Mouse (Mus musculus): ENCODE measurements at regions not wholly inside any gene's neighbourhood (a gene's known extent, or its start where the extent isn't known, plus 50 kb on each side); places are given as distances from the start of the nearest gene placed in this dataset.

DNA sequence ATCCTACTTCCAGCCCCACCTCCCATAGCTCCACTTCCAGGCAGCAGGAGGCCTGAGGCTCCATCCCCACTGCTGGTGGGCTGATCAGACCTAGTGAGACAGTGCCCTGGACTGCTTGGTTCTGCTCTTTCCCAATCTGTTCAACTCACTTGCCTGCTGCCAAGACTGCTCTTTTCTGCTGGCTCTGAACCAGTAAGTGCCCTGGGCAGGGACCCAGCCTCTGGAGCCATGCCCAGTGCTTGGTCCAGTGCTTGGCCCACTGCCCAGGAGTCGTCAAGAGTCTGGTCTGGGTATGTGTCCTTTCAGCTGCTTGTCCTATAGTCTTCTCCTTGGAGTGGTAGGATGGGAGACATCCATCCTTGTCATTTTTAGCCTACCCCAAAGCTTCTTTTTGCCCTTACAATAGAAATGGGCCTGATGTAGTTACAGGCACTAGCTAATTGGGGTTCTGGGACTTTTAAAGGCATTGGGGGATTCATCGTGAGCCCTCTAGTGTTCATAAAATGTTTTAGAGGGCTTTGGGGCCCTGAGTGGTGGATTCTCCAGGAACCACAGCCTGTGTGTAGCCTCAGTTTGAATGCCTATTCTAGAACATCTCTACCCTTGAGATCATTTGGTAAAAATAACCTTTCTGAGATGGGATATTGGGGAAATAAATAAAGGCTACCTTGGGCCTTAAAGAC, 94.7 kb upstream of the Ssbp2 start:
- no peak overlapping the region for H3K4me2 ChIP-seq (ENCODE audit: low read depth, low read length)
- no peak overlapping the region for H3K4me3 ChIP-seq (ENCODE audit: low read depth, low read length)
- H3K36me3 ChIP-seq (ENCODE audit: control insufficient read depth, insufficient read depth) = no peaks in the 10 kb centered on the region
- H3K27ac ChIP-seq (ENCODE audit: low read length) = no peak overlapping the region
- no peaks in the 10 kb centered on the region for H3K27me3 ChIP-seq (ENCODE audit: control insufficient read depth, insufficient read depth, low read depth, low read length)
- no peak overlapping the region for H3K9ac ChIP-seq (ENCODE audit: low read depth, low read length)
- 55% methylated on average over 2 of the region's 2 CpGs for WGBS (ENCODE audit: insufficient replicate concordance)
- H3K4me1 ChIP-seq (ENCODE audit: control insufficient read depth, low read depth, low read length) = peaks cover 3% of the 10 kb centered on the region; the same call in 1 of the 2 replicates
- no peaks in the 10 kb centered on the region for H3K9me3 ChIP-seq (replicated peaks; ENCODE audit: control insufficient read depth, low read length)
- ATAC-seq (ENCODE audit: low read depth) = 0 out of 2 replicates have a peak, but pooled peaks have one; percentile 21

DNA sequence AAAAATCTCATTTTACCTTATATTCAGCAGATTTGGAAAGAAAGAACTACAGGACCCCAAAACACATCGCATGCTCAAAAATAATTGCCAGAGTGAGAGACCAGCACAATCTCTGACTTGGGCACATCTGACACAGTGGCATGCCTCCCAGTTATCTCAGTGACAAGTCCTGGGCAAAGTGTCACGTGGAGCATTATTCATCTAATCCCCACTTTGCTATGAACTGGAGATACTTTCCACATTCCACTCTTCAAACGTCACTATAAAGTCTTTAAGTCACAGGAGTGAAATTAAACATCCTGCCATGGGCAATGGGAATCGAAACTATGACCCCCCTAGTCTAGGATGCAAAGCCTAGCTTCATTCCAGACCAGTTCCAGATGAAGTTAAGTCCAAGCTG, 93.5 kb upstream of the Ssbp2 start:
- Histone ChIP-seq H3K4me2 (ENCODE audit: low read depth, low read length) (no peak overlapping the region), H3K27me3 (ENCODE audit: control insufficient read depth, insufficient read depth, low read depth, low read length) (no peaks in the 10 kb centered on the region), H3K9me3 (replicated peaks; ENCODE audit: control insufficient read depth, low read length) (no peaks in the 10 kb centered on the region), H3K4me1 (ENCODE audit: control insufficient read depth, low read depth, low read length) (peaks cover 10% of the 10 kb centered on the region), H3K36me3 (ENCODE audit: control insufficient read depth, insufficient read depth) (no peaks in the 10 kb centered on the region), H3K27ac (ENCODE audit: low read length) (no peak overlapping the region), H3K9ac (ENCODE audit: low read depth, low read length) (no peak overlapping the region), H3K4me3 (ENCODE audit: low read depth, low read length) (no peak overlapping the region)
- WGBS (ENCODE audit: insufficient replicate concordance) = 57% methylated on average over 4 of the region's 4 CpGs
- no peak for ATAC-seq (ENCODE audit: low read depth)

DNA sequence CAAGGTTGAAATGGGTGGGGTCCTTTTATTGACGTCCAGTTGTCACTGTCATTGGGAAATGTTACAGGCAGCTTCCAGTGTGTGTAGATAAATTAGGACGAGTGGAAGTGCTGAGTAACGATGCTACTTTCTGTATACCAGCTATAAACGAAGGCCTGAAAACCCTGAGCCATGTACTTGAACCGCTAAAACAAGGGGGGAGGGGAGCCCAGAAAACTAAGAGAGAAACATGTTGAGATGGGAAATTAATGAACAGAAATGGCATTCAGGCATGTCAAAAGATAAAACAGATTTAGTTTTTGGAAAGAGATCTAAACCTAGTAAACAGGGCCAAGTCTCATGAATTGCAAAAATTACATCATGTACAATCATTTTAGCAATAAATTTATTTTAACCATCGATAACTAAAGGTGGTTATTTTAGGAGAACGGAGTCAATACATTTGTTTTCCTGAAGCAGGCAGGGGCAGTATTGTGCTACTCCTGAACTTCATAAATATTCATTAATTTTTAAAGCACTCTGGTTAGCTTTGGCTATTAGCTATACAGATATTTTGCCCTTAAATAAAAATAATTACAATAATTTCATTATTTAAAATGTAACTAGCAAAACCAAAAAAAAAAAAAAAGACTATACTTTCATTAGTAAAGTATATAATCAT, 92.1 kb upstream of the Ssbp2 start:
- no peak overlapping the region for H3K9ac ChIP-seq (ENCODE audit: low read depth, low read length)
- H3K9me3 ChIP-seq (replicated peaks; ENCODE audit: control insufficient read depth, low read length) = no peaks in the 10 kb centered on the region
- H3K27me3 ChIP-seq (ENCODE audit: control insufficient read depth, insufficient read depth, low read depth, low read length) = no peaks in the 10 kb centered on the region
- no peaks in the 10 kb centered on the region for H3K36me3 ChIP-seq (ENCODE audit: control insufficient read depth, insufficient read depth)
- peaks cover 22% of the 10 kb centered on the region for H3K4me1 ChIP-seq (ENCODE audit: control insufficient read depth, low read depth, low read length)
- WGBS (ENCODE audit: insufficient replicate concordance) = 38% methylated on average over 7 of the region's 7 CpGs
- no peak overlapping the region for H3K4me2 ChIP-seq (ENCODE audit: low read depth, low read length)
- no peak overlapping the region for H3K27ac ChIP-seq (ENCODE audit: low read length)
- no peak for ATAC-seq (ENCODE audit: low read depth)
- H3K4me3 ChIP-seq (ENCODE audit: low read depth, low read length) = no peak overlapping the region

DNA sequence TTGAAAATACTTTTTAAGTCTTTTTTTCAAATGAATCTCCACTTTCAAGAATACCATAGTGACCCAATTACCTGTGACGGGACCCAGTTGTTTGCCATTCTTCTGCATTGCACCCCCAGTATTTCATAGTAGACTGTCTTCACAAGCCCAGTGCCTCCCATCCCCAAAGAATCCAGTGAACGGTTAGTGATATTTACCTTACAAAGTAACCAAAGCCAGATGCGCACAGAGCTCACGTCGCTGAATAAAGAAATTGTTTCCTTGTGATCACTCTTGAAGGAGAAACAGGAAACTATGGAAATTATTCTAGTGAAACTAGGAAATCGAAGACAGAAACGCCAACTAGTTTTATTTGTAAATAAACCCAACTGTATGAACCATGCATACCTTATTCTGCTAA, 91.4 kb upstream of the Ssbp2 start:
- H3K4me2 ChIP-seq (ENCODE audit: low read depth, low read length) = no peak overlapping the region
- peaks cover 22% of the 10 kb centered on the region for H3K4me1 ChIP-seq (ENCODE audit: control insufficient read depth, low read depth, low read length)
- no peaks in the 10 kb centered on the region for H3K36me3 ChIP-seq (ENCODE audit: control insufficient read depth, insufficient read depth)
- H3K9ac ChIP-seq (ENCODE audit: low read depth, low read length) = no peak overlapping the region
- H3K27me3 ChIP-seq (ENCODE audit: control insufficient read depth, insufficient read depth, low read depth, low read length) = no peaks in the 10 kb centered on the region
- H3K27ac ChIP-seq (ENCODE audit: low read length) = no peak overlapping the region
- ATAC-seq (ENCODE audit: low read depth) = no peak
- no peaks in the 10 kb centered on the region for H3K9me3 ChIP-seq (replicated peaks; ENCODE audit: control insufficient read depth, low read length)
- H3K4me3 ChIP-seq (ENCODE audit: low read depth, low read length) = no peak overlapping the region
- WGBS (ENCODE audit: insufficient replicate concordance) = 82% methylated on average over 7 of the region's 7 CpGs

DNA sequence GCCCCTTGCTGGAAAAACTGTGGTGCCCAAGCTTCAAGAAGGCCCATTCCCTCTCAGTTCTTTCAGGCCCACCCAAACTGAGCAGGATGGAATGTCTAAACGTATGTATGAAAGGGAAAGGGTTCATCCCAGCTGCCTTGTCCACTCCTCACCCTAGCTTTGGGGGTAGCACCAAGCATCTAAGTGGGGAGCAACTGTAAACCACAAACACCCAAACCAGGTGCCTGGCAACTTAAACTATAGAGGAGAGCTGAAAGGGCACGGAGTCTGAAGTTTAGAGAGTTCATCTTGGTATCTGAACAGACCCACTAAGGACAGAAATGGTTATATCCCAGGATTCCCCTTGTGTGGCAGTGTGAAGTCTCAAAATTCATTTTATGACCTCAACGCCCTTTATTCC, 90.1 kb upstream of the Ssbp2 start:
- Histone ChIP-seq H3K36me3 (ENCODE audit: control insufficient read depth, insufficient read depth) (no peaks in the 10 kb centered on the region), H3K27ac (ENCODE audit: low read length) (peak overlapping the region; percentile 79; the same call in 1 of the 2 replicates), H3K9me3 (replicated peaks; ENCODE audit: control insufficient read depth, low read length) (no peaks in the 10 kb centered on the region), H3K9ac (ENCODE audit: low read depth, low read length) (peak overlapping the region; percentile 72; the same call in 1 of the 2 replicates), H3K4me1 (ENCODE audit: control insufficient read depth, low read depth, low read length) (peaks cover 22% of the 10 kb centered on the region), H3K27me3 (ENCODE audit: control insufficient read depth, insufficient read depth, low read depth, low read length) (no peaks in the 10 kb centered on the region), H3K4me2 (ENCODE audit: low read depth, low read length) (peak overlapping the region; percentile 85), H3K4me3 (ENCODE audit: low read depth, low read length) (peak overlapping the region; percentile 65)
- no peak for ATAC-seq (ENCODE audit: low read depth)
- 43% methylated on average over 3 of the region's 3 CpGs for WGBS (ENCODE audit: insufficient replicate concordance)

DNA sequence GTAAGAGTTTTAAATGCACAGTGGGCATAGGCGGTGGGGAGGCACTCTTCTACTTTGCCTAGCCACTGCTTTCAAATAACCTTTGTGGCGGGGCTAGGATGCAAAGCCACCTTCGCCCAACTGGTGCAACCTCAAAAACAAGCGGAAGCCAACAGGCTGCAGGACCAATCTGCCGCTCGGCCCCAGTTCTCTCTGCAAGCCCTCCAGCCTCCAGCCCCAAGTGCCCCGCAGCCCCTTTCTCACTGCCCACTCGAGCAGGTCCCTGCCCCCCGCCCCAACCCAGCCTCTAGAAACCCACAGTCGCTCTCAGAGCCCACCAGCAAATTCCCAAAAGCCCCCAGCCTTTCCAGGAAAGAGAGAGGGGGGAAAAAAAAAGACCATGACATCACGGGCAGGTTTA, 89.6 kb upstream of the Ssbp2 start:
- ATAC-seq (ENCODE audit: low read depth) = peak; percentile 23; the same call in 1 of the 2 replicates
- no peaks in the 10 kb centered on the region for H3K36me3 ChIP-seq (ENCODE audit: control insufficient read depth, insufficient read depth)
- peaks cover 22% of the 10 kb centered on the region for H3K4me1 ChIP-seq (ENCODE audit: control insufficient read depth, low read depth, low read length)
- peak overlapping the region; percentile 79 for H3K27ac ChIP-seq (ENCODE audit: low read length)
- H3K27me3 ChIP-seq (ENCODE audit: control insufficient read depth, insufficient read depth, low read depth, low read length) = no peaks in the 10 kb centered on the region
- peak overlapping the region; percentile 72 for H3K9ac ChIP-seq (ENCODE audit: low read depth, low read length)
- peak overlapping the region; percentile 65 for H3K4me3 ChIP-seq (ENCODE audit: low read depth, low read length)
- H3K9me3 ChIP-seq (replicated peaks; ENCODE audit: control insufficient read depth, low read length) = no peaks in the 10 kb centered on the region
- peak overlapping the region; percentile 85 for H3K4me2 ChIP-seq (ENCODE audit: low read depth, low read length)
- WGBS (ENCODE audit: insufficient replicate concordance) = 2% methylated on average over 11 of the region's 11 CpGs

DNA sequence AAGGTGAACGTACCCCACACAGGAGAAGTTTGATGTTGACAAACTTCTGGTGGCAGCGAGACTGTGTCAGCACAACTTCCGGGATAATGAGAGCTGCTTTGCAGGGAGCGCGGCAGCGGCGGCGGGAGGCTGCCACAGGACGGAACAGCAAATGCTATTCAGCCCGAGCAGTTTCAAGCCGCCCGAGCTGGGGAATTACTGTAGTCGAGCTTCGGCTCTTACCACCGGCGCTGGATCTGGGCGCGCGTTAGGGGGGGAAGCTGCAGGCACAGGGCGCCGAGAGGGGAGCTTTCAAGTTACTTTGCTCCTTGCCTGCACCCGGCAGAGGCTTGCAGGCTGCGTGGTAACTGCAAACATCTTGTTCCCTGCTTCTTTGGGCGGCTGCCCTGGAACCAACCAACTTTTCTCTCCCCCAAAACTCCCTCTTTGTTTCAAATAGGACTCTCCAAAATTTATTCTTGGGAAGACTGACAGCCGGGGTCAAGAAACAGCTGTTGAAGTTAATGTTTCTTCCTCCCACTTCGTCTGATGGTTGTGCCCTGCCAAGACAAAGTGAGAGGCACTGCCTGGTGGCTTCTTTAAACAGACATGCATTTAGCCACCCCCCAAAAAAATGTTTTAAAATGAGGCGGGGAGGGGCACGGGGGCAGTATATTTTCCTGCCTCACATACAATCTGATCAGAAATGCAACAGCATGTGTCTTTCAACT, 89.0 kb upstream of the Ssbp2 start:
- WGBS (ENCODE audit: insufficient replicate concordance) = under 1% methylated on average over 28 of the region's 28 CpGs
- H3K4me3 ChIP-seq (ENCODE audit: low read depth, low read length) = peak overlapping the region; percentile 65
- H3K4me2 ChIP-seq (ENCODE audit: low read depth, low read length) = peak overlapping the region; percentile 85
- peak overlapping the region; percentile 72 for H3K9ac ChIP-seq (ENCODE audit: low read depth, low read length)
- no peaks in the 10 kb centered on the region for H3K9me3 ChIP-seq (replicated peaks; ENCODE audit: control insufficient read depth, low read length)
- ATAC-seq (ENCODE audit: low read depth) = peak; percentile 86
- H3K27me3 ChIP-seq (ENCODE audit: control insufficient read depth, insufficient read depth, low read depth, low read length) = no peaks in the 10 kb centered on the region
- H3K36me3 ChIP-seq (ENCODE audit: control insufficient read depth, insufficient read depth) = no peaks in the 10 kb centered on the region
- H3K4me1 ChIP-seq (ENCODE audit: control insufficient read depth, low read depth, low read length) = peaks cover 22% of the 10 kb centered on the region
- peak overlapping the region; percentile 79 for H3K27ac ChIP-seq (ENCODE audit: low read length)

DNA sequence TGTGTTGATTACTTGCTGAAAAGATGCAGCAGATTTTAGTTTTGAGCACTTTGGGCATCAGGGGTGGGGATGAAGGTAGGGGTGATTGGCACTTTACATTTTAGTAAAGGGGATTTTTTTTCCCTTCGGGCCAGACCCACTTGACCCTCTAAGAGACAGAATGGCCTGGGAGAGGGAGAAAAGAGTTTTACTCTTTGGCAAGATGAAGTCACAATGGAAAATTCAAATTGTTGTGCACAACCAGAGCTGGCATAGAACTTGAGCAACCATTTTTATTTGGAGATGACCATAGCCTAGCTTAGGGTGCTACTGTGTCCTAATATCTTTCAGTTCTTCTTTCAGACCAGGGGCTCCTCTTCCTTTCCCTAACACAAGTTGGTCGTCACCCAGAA, 88.5 kb upstream of the Ssbp2 start:
- H3K9me3 ChIP-seq (replicated peaks; ENCODE audit: control insufficient read depth, low read length) = no peaks in the 10 kb centered on the region
- no peak for ATAC-seq (ENCODE audit: low read depth)
- no peak overlapping the region for H3K27ac ChIP-seq (ENCODE audit: low read length)
- H3K27me3 ChIP-seq (ENCODE audit: control insufficient read depth, insufficient read depth, low read depth, low read length) = no peaks in the 10 kb centered on the region
- WGBS (ENCODE audit: insufficient replicate concordance) = 32% methylated on average over 2 of the region's 2 CpGs
- no peaks in the 10 kb centered on the region for H3K36me3 ChIP-seq (ENCODE audit: control insufficient read depth, insufficient read depth)
- H3K4me2 ChIP-seq (ENCODE audit: low read depth, low read length) = peak overlapping the region; percentile 85
- H3K4me1 ChIP-seq (ENCODE audit: control insufficient read depth, low read depth, low read length) = peaks cover 22% of the 10 kb centered on the region
- peak overlapping the region; percentile 72 for H3K9ac ChIP-seq (ENCODE audit: low read depth, low read length)
- H3K4me3 ChIP-seq (ENCODE audit: low read depth, low read length) = peak overlapping the region; percentile 65
